Comparison of ENCODE assay signal across 9 mouse cellular contexts in the genomic region with DNA sequence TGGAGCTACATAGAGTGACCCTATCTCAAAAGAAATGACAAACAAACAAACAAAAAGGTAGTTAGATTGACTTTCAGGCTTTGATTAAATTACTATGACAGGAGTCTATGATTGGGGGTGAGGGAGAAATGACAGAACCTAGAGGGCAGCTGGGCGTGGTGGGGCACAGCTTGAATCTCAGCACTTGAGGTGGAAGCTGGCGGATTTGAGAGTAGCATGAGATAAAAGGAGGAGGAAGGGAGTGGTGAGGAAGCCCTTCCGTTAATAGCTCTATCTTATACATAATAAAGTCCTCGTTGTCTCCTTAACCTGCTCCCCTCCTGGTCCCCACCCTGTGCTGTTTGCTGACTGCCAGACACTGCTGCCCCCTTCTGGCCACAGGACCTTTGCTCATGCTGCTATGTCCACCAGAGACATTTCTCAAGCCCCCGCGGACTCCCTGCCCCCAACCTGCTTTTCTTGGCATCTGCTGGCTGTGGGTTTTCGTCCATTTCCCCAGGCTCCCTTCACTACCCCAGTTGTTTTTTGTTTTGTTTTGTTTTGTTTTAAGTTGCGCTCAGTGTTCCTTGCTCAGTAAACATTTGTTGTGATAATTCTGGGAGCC. TPM values are rescaled to one million over a fixed set of nuclear protein-coding genes. Genes with fewer than 3 reads are reported as not detected.
DNase-seq lines count a peak whose midpoint lies in the region; ATAC-seq and TF ChIP-seq lines count a peak whose summit lies in the region.
"Had no signal": no experiment of that assay in that cellular context is flagged by ENCODE, and none has a peak within 500 bp of the region (broad histone marks: within the 10 kb centered on the region; RNA-seq: fewer than 3 reads in every experiment).

No protein-coding gene starts in this region.

- H3K4me2 ChIP-seq in lung, embryonic 14.5 days, result no peak overlapping the region
- H3K4me2 ChIP-seq: embryonic facial prominence, embryonic 15.5 days had no signal

- no peak overlapping the region for H3K9ac ChIP-seq in lung, embryonic 14.5 days
- H3K9ac ChIP-seq: embryonic facial prominence, embryonic 15.5 days had no signal

- no peak overlapping the region for H3K27ac ChIP-seq in heart, embryonic 10.5 days
- H3K27ac ChIP-seq in lung, embryonic 14.5 days (ENCODE audit: low read depth), result no peak overlapping the region
- H3K27ac ChIP-seq: embryonic facial prominence, embryonic 15.5 days had no signal

- H3K4me1 ChIP-seq in heart, embryonic 10.5 days, result peaks cover 12% of the 10 kb centered on the region
- H3K4me1 ChIP-seq in lung, embryonic 14.5 days (ENCODE audit: insufficient read depth), result no peaks in the 10 kb centered on the region

- peak; percentile 81 for TF ChIP-seq CTCF in lung, embryonic 14.5 days (IDR thresholded peaks at IDR 0.05; ENCODE audit: low read depth)

- 23% methylated on average over 8 of the region's 8 CpGs for WGBS in heart, embryonic 10.5 days
- 18% methylated on average over 8 of the region's 8 CpGs for WGBS in lung, embryonic 14.5 days

- H3K36me3 ChIP-seq in heart, embryonic 10.5 days, result no peaks in the 10 kb centered on the region
- H3K36me3 ChIP-seq in lung, embryonic 14.5 days (ENCODE audit: insufficient read depth), result no peaks in the 10 kb centered on the region
- H3K36me3 ChIP-seq: embryonic facial prominence, embryonic 15.5 days had no signal

- DNase-seq in heart, adult 18-20 months, result peak; percentile 39 to 57
- DNase-seq in heart, embryonic 10.5 days (ENCODE audit: low spot score), result no peak
- peak; percentile 89 for DNase-seq in CD4-positive, CD25-positive, alpha-beta regulatory T cell, adult 2 months (ENCODE audit: low read depth, low spot score)
- peak; percentile 62 for DNase-seq in adrenal gland, postnatal 25 days
- peak; percentile 88 for DNase-seq in induced T-regulatory cell, adult 2 months (ENCODE audit: low read depth)
- peak; percentile 72 for DNase-seq in lung, embryonic 14.5 days
- DNase-seq in spleen, postnatal 10 days (ENCODE audit: low spot score in 2 of 2), result peak; percentile 39 to 82

- no peak overlapping the region for H3K4me3 ChIP-seq in heart, embryonic 10.5 days
- no peak overlapping the region for H3K4me3 ChIP-seq in lung, embryonic 14.5 days (ENCODE audit: low read depth, low read length)
- H3K4me3 ChIP-seq: embryonic facial prominence, embryonic 15.5 days had no signal

- peaks cover 9% of the 10 kb centered on the region; the same call in 1 of the 2 replicates for H3K27me3 ChIP-seq in heart, embryonic 10.5 days (ENCODE audit: insufficient read depth, poor library complexity, severe bottlenecking)
- no peaks in the 10 kb centered on the region for H3K27me3 ChIP-seq in lung, embryonic 14.5 days (ENCODE audit: insufficient read depth, low read length)
- H3K27me3 ChIP-seq: embryonic facial prominence, embryonic 15.5 days had no signal

- 0 out of 2 replicates have a peak, but pooled peaks have one; percentile 44 for ATAC-seq in lung, embryonic 14.5 days (ENCODE audit: insufficient read depth)
- ATAC-seq in frontal cortex, adult (ENCODE audit: low TSS enrichment), result no peak

- H3K9me3 ChIP-seq in heart, embryonic 10.5 days, result no peaks in the 10 kb centered on the region
- H3K9me3 ChIP-seq in lung, embryonic 14.5 days (ENCODE audit: low read depth, low read length), result no peaks in the 10 kb centered on the region
- H3K9me3 ChIP-seq: embryonic facial prominence, embryonic 15.5 days had no signal

RNA-seq across cellular contexts. Expression of a gene that starts 4.8 kb away (rescaled TPM):
- total RNA-seq in heart, adult 18-20 months (2021), result under 1 TPM in 1 of 2 experiments, not detected in 1; 0.26 TPM
- 1.8 and 2.7 TPM in 2 replicates for polyA plus RNA-seq in heart, embryonic 10.5 days (2016; fragmentation: Nextera tagmentation; extraction: Ambion mirVana)
- total RNA-seq in adrenal gland, postnatal 25 days (2021), result 0.36 TPM in 1 of 2 replicates, not detected in the other
- 0.46 and 0.51 TPM in 2 replicates for polyA plus RNA-seq in lung, embryonic 14.5 days (2014; fragmentation: Nextera tagmentation; extraction: Ambion mirVana)

RNA-seq across cellular contexts. Expression of a gene that starts 9.1 kb away (rescaled TPM):
- total RNA-seq in heart, adult 18-20 months (2021), result under 1 TPM in 1 of 2 experiments, not detected in 1; 0.21 TPM
- 0.19 and 0.27 TPM in 2 replicates for polyA plus RNA-seq in heart, embryonic 10.5 days (2016; fragmentation: Nextera tagmentation; extraction: Ambion mirVana)
- total RNA-seq in adrenal gland, postnatal 25 days (2021), result 0.33 and 0.71 TPM in 2 replicates
- 1.7 and 2.4 TPM in 2 replicates for polyA plus RNA-seq in lung, embryonic 14.5 days (2014; fragmentation: Nextera tagmentation; extraction: Ambion mirVana)

RNA-seq across cellular contexts. Expression of a gene that starts 18.1 kb away (rescaled TPM):
- total RNA-seq in heart, adult 18-20 months (2021), result 1,000 to 10,000 TPM; 4,470 to 4,611 TPM
- polyA plus RNA-seq in heart, embryonic 10.5 days (2016; fragmentation: Nextera tagmentation; extraction: Ambion mirVana), result 1,107 and 1,574 TPM in 2 replicates
- total RNA-seq in adrenal gland, postnatal 25 days (2021), result 1,003 and 1,219 TPM in 2 replicates
- 855 and 914 TPM in 2 replicates for polyA plus RNA-seq in lung, embryonic 14.5 days (2014; fragmentation: Nextera tagmentation; extraction: Ambion mirVana)

RNA-seq across cellular contexts. Expression of a gene that starts 19.3 kb away (rescaled TPM):
- total RNA-seq in heart, adult 18-20 months (2021), result 10 to 100 TPM; 13.6 to 18.3 TPM
- polyA plus RNA-seq in heart, embryonic 10.5 days (2016; fragmentation: Nextera tagmentation; extraction: Ambion mirVana), result 5.6 and 8.3 TPM in 2 replicates
- total RNA-seq in adrenal gland, postnatal 25 days (2021), result 60.7 and 73.7 TPM in 2 replicates
- 11.7 and 14.8 TPM in 2 replicates for polyA plus RNA-seq in lung, embryonic 14.5 days (2014; fragmentation: Nextera tagmentation; extraction: Ambion mirVana)

RNA-seq across cellular contexts. Expression of a gene that starts 27.8 kb away (rescaled TPM):
- not detected for total RNA-seq in heart, adult 18-20 months (2021)
- polyA plus RNA-seq in heart, embryonic 10.5 days (2016; fragmentation: Nextera tagmentation; extraction: Ambion mirVana), result 5.5 and 5.9 TPM in 2 replicates
- total RNA-seq in adrenal gland, postnatal 25 days (2021), result not detected in 2 replicates
- polyA plus RNA-seq in lung, embryonic 14.5 days (2014; fragmentation: Nextera tagmentation; extraction: Ambion mirVana), result not detected in 2 replicates
- polyA plus RNA-seq: embryonic facial prominence, embryonic 15.5 days had no signal
